Mouse (Mus musculus) megakaryocyte, embryonic 14.5 days (primary cell): ENCODE results near the gene Exoc4. TPM values are rescaled to one million over a fixed set of nuclear protein-coding genes. Genes with fewer than 3 reads are reported as not detected.

ENCODE experiments used
- H3K27me3 ChIP-seq: replicated peaks from 2 replicates; pipeline ENCODE3; 2012; ENCODE audit warnings: inconsistent platforms
- H3K36me3 ChIP-seq: replicated peaks from 2 replicates; pipeline ENCODE3; 2012; ENCODE audit warnings: low read length, inconsistent platforms, mixed read lengths
- H3K4me1 ChIP-seq: 2 replicates; pipeline ENCODE4 v1.6.1; 2012; ENCODE audit warnings: inconsistent platforms
- H3K4me3 ChIP-seq: replicated peaks from 2 replicates; pipeline ENCODE3; 2012; ENCODE audit warnings: moderate library complexity, mild to moderate bottlenecking, inconsistent platforms
- H3K9me3 ChIP-seq: 2 replicates; pipeline ENCODE4 v1.6.1; 2012; ENCODE audit warnings: inconsistent platforms
- FLI1 ChIP-seq: IDR thresholded peaks from 2 replicates; pipeline ENCODE4 v1.6.1; 2012; ENCODE audit warnings: low read length, inconsistent platforms, mixed read lengths
- GATA1 ChIP-seq: IDR thresholded peaks from 3 replicates; pipeline ENCODE4 v1.6.1; 2012; ENCODE audit warnings: mixed read lengths, low read length, inconsistent platforms, borderline replicate concordance
- polyA plus RNA-seq: library from polyadenylated mRNA; stranded (reverse); fragments of >175 nt; gene quantifications from 2 replicates; pipeline ENCODE4 v1.2.3, GENCODE M21; 2012; ENCODE audit warnings: low replicate concordance; ENCODE audit not compliant: insufficient read depth

Gene Exoc4
- polyA plus RNA-seq, 1 experiment = 8.4 TPM

- no peaks in the 10 kb centered on the region for H3K27me3 ChIP-seq
- no peak overlapping the region for H3K4me3 ChIP-seq
- H3K36me3 ChIP-seq = peaks cover 30% of the 10 kb centered on the region
- H3K4me1 ChIP-seq = peaks cover 5% of the 10 kb centered on the region
- no peaks in the 10 kb centered on the region for H3K9me3 ChIP-seq
- TF ChIP-seq FLI1 (no peak), GATA1 (no peak)
Observed at GRCm38 (mm10) chr6:33761557-33761956, 512.7 kb downstream of the Exoc4 start.

- Histone ChIP-seq H3K4me3 (no peak overlapping the region), H3K36me3 (peaks cover 24% of the 10 kb centered on the region), H3K4me1 (peaks cover 4% of the 10 kb centered on the region), H3K27me3 (no peaks in the 10 kb centered on the region), H3K9me3 (no peaks in the 10 kb centered on the region)
- no peak for TF ChIP-seq FLI1
Observed at GRCm38 (mm10) chr6:33763245-33763644, 514.4 kb downstream of the Exoc4 start.

GRCm38 (mm10) chr6:33763970-33764369, 515.1 kb downstream of the Exoc4 start:
- Histone ChIP-seq H3K9me3 (no peaks in the 10 kb centered on the region), H3K36me3 (peaks cover 19% of the 10 kb centered on the region), H3K4me1 (peaks cover 4% of the 10 kb centered on the region), H3K4me3 (no peak overlapping the region), H3K27me3 (no peaks in the 10 kb centered on the region)
- TF ChIP-seq FLI1 (no peak), GATA1 (no peak)

DNA sequence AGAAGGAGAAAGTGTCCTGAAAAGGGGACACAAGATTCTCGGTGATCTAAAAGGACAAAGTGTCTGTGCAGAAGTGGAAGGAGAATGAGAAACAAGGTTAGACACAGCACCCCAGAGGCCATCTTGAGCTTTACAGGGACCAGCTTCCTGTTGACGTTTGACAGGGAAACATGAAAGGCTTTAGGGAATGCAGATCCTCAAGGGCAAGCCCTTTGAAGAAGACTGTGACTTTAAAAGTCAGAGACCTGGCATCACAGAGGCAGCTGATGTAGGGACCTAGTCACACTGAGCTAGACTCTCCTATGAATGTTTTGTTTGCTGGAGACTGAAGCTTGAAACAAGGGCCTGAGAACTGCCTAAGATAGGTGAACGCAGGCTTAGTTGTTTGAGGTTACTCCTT, 520.4 kb downstream of the Exoc4 start:
- Histone ChIP-seq H3K36me3 (no peaks in the 10 kb centered on the region), H3K4me3 (no peak overlapping the region), H3K27me3 (no peaks in the 10 kb centered on the region), H3K4me1 (peaks cover 7% of the 10 kb centered on the region; the same call in 1 of the 2 replicates), H3K9me3 (no peaks in the 10 kb centered on the region)
- TF ChIP-seq FLI1 (no peak), GATA1 (no peak)

DNA sequence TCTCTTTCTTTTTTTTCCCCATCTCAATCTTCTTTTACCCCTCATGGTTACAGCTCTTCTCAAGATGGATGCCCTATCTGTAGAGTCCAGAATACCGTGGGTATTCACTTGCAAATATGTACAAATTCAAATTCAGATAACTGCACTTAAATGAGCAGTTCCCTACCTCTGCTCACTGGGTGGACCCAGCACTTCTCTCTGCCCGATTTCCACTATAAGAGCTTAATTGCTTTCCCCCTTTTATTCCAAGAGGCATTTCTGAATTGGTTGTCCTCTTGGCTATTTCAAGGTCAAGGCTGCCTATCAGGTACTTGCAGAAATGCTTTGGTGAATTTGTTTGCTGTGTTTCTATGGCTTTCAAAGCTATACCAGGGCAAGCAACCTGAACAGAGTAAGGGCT, 521.1 kb downstream of the Exoc4 start:
- peaks cover 7% of the 10 kb centered on the region; the same call in 1 of the 2 replicates for H3K4me1 ChIP-seq
- H3K4me3 ChIP-seq = no peak overlapping the region
- no peaks in the 10 kb centered on the region for H3K9me3 ChIP-seq
- no peaks in the 10 kb centered on the region for H3K36me3 ChIP-seq
- no peaks in the 10 kb centered on the region for H3K27me3 ChIP-seq
- TF ChIP-seq GATA1 (no peak), FLI1 (no peak)

DNA sequence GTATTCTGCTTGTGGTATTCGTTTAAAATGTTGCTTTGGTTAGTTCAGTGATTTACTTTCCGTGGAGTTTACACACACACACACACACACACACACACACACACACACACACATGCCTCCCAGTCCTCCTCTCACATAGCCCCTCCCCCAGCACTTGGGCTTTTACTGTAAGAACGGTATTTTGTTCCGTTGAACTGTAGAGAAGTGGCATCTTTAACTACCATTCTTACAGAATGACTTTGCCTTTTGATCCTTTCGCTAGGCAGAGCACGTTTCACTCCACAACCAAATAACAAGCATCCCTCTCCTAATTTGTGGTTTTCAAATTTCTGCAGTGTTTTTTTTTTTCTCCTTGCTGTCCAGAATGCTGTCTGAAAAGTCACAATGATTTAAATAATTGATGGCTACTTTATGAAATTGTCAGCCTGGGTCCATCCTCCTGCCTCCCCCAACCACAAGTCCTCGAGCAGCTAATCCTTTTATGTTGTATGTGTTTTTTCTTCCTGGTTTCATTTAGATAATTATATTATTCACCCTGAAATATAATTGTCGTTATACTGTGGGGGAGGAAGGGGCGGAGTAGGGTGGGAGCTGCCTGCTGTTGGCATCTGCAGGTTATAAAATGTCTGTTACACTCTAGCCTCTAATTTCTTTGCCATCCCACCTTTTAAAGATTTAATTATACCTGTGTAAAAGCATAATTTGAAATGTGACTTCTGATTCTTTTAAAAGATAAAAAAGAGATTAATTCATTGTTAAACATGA, 523.8 kb downstream of the Exoc4 start:
- TF ChIP-seq FLI1 = no peak
- Histone ChIP-seq H3K36me3 (no peaks in the 10 kb centered on the region), H3K4me3 (no peak overlapping the region), H3K9me3 (no peaks in the 10 kb centered on the region), H3K4me1 (peaks cover 7% of the 10 kb centered on the region; the same call in 1 of the 2 replicates), H3K27me3 (no peaks in the 10 kb centered on the region)

GRCm38 (mm10) chr6:33792604-33793003, 543.7 kb downstream of the Exoc4 start:
- TF ChIP-seq FLI1 (no peak), GATA1 (no peak)
- H3K9me3 ChIP-seq = peaks cover 6% of the 10 kb centered on the region

GRCm38 (mm10) chr6:33801254-33801653, 552.4 kb downstream of the Exoc4 start:
- Histone ChIP-seq H3K36me3 (peaks cover 6% of the 10 kb centered on the region), H3K9me3 (no peaks in the 10 kb centered on the region), H3K27me3 (no peaks in the 10 kb centered on the region), H3K4me1 (peaks cover 28% of the 10 kb centered on the region), H3K4me3 (no peak overlapping the region)
- no peak for TF ChIP-seq FLI1
- TF ChIP-seq GATA1 = no peak

More at GRCm38 (mm10) chr6:33792604-33793003, 543.7 kb downstream of the Exoc4 start:
- no peaks in the 10 kb centered on the region for H3K4me1 ChIP-seq
- peaks cover 16% of the 10 kb centered on the region for H3K36me3 ChIP-seq
- H3K4me3 ChIP-seq = no peak overlapping the region
- no peaks in the 10 kb centered on the region for H3K27me3 ChIP-seq

DNA sequence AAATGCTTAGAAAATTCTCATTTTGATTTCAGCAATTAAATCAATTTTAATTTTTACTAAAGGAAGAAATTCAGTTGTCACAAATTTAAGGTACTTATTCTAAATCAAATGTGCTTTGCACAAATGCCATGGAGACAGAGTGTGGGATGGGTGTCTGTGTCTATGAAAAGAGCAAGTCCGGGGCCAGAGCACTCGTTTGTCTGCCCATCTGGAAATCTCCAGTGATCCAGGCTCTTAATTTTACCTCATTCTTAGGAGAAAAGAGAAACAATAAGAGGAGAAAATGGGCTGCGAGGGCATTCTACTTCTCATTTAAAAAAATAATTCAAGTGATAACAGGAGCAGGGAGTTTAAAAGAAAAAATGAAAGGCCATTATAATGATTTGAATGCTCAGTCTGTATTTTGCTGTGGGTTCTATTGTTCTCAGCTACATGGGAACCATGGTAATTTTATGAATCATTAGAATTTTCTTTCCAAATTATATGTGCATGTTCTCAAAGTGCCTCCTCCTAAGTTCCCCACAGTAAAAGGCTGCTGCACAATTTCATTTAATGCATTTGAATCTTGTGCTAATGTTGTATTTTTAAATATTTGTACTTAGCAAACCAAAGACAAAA, 554.7 kb downstream of the Exoc4 start:
- peaks cover 28% of the 10 kb centered on the region for H3K4me1 ChIP-seq
- H3K9me3 ChIP-seq = no peaks in the 10 kb centered on the region
- H3K36me3 ChIP-seq = no peaks in the 10 kb centered on the region
- no peak overlapping the region for H3K4me3 ChIP-seq
- TF ChIP-seq FLI1 (no peak), GATA1 (no peak)
- no peaks in the 10 kb centered on the region for H3K27me3 ChIP-seq

DNA sequence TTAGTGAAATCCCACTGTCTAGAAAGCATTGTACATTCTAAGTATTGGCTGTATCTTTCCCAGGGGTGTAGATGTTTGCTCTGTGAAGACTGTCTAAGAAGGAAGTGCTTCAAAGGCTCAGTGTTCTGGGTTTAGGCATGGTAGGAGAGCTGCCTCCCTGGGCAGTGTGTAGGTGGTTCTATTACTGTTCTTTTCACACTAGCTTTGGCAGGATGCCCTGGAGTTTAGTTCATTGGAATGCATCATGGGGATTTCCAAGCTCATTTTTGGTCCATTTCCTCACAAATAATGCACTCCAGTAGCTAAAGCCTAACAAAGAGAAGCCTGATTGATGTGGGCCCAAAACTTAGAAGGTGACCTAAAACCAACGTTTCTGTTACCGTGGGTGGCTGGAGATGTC, 555.9 kb downstream of the Exoc4 start:
- H3K4me1 ChIP-seq = peaks cover 28% of the 10 kb centered on the region
- no peaks in the 10 kb centered on the region for H3K27me3 ChIP-seq
- TF ChIP-seq FLI1 (no peak), GATA1 (no peak)
- no peaks in the 10 kb centered on the region for H3K36me3 ChIP-seq
- no peak overlapping the region for H3K4me3 ChIP-seq
- no peaks in the 10 kb centered on the region for H3K9me3 ChIP-seq
